Mouse (Mus musculus) testis, adult 2 months (tissue): ENCODE results near the gene Osm. TPM values are rescaled to one million over a fixed set of nuclear protein-coding genes. Genes with fewer than 3 reads are reported as not detected.

ENCODE experiments used
- H3K27ac ChIP-seq: fragments of 200-500 bp; 2 replicates; pipeline ENCODE4 v1.5.1; 2012; ENCODE audit warnings: low read depth, low read length; ENCODE audit not compliant: control insufficient read depth, insufficient read depth
- H3K27me3 ChIP-seq: fragments of 200-500 bp; 2 replicates; pipeline ENCODE4 v1.6.1; 2012; ENCODE audit warnings: mild to moderate bottlenecking, low read length, moderate library complexity; ENCODE audit not compliant: control insufficient read depth, insufficient read depth
- H3K36me3 ChIP-seq: fragments of 200-500 bp; 2 replicates; pipeline ENCODE4 v1.6.1; 2012; ENCODE audit warnings: mild to moderate bottlenecking, low read length; ENCODE audit not compliant: control insufficient read depth, insufficient read depth
- H3K4me1 ChIP-seq: fragments of 200-500 bp; 2 replicates; pipeline ENCODE4 v1.6.1; 2012; ENCODE audit warnings: low read length; ENCODE audit not compliant: control insufficient read depth, insufficient read depth
- H3K4me3 ChIP-seq: fragments of 200-500 bp; 2 replicates; pipeline ENCODE4 v1.5.1; 2012; ENCODE audit warnings: low read depth, mild to moderate bottlenecking, low read length, moderate library complexity, mixed read lengths; ENCODE audit not compliant: control insufficient read depth
- CTCF ChIP-seq: fragments of 200-500 bp; IDR thresholded peaks from 2 replicates; pipeline ENCODE4 v1.5.1; 2012; ENCODE audit warnings: low read depth, mild to moderate bottlenecking, inconsistent platforms, low read length, moderate library complexity; ENCODE audit not compliant: control insufficient read depth, insufficient read depth, insufficient replicate concordance
- POLR2A ChIP-seq: fragments of 200-500 bp; IDR thresholded peaks from 2 replicates; pipeline ENCODE4 v1.6.1; 2012; ENCODE audit warnings: low read depth, mild to moderate bottlenecking, inconsistent platforms, low read length, moderate library complexity; ENCODE audit not compliant: control insufficient read depth
- polyA plus RNA-seq: library from polyadenylated mRNA; depleted of rRNA; stranded (reverse); fragments of >200 nt; gene quantifications from 2 replicates; pipeline ENCODE4 v1.2.3, GENCODE M21; 2012

Osm gene
- polyA plus RNA-seq, 1 experiment: not detected

DNA sequence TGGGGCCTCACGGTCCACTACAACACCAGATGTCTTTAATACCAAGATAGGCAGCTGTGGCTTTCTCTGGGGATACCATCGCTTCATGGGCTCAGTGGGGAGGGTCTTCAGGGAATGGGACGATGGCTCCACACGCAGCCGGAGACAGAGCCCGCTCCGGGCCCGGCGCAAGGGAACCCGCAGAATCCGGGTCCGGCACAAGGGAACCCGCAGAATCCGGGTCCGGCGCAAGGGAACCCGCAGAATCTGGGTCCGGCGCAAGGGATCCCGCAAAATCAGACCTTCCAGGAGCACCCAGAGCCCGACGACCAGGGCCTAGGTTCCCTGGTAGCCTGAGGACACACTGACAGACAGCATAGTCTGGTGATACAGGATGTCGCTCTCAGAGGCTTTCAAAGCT is 3.5 kb downstream of the Osm start:
- Histone ChIP-seq H3K27me3 (no peaks in the 10 kb centered on the region), H3K36me3 (no peaks in the 10 kb centered on the region), H3K4me3 (no peak overlapping the region), H3K4me1 (peaks cover 6% of the 10 kb centered on the region), H3K27ac (no peak overlapping the region)
- TF ChIP-seq POLR2A: no peak
- no peak for TF ChIP-seq CTCF

- no peaks in the 10 kb centered on the region for H3K36me3 ChIP-seq
- no peak overlapping the region for H3K4me3 ChIP-seq
- TF ChIP-seq POLR2A: no peak
- TF ChIP-seq CTCF: no peak
- H3K27ac ChIP-seq: no peak overlapping the region
- H3K4me1 ChIP-seq: peaks cover 6% of the 10 kb centered on the region
- no peaks in the 10 kb centered on the region for H3K27me3 ChIP-seq
Observed at GRCm38 (mm10) chr11:4240151-4240550, 3.9 kb downstream of the Osm start.

DNA sequence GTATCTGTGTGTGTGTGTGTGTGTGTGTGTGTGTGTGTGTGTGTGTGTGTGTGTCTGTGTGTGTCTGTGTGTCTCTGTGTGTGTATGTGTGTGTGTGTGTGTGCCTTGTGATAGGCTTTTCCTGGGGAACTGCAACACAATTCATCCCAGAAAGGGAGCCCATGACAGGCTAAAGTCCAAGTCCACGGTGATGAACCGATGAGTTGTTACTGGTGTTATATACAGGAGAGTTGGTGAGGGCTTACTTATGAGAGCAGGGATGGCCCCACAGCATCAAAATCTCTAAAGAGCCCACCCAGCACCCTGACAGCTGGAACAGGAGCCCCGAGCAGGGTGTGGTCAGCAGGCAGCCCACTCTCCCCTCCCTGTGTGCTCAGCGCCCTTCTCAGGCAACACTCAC is 5.0 kb downstream of the Osm start:
- no peak for TF ChIP-seq CTCF
- no peak for TF ChIP-seq POLR2A

DNA sequence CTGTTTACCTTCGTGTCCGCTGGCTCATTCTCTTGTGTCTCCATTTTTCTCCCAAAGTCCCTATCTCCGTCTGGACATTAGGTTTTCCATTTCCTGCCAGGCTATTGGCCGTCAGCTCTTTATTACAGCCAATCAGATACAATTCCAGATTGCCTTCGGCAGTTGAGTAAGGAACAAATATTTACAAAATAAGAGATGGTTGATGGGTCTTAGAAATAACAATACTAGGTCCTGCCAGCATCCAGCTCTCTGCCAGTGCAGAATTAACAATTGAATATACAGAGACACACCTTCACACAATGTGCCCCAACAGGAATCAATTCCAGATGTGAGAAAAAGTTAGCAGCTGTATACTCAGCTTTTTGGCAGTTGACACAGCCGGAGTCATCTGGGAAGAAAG is 9.9 kb downstream of the Osm start:
- Histone ChIP-seq H3K36me3 (no peaks in the 10 kb centered on the region), H3K4me1 (no peaks in the 10 kb centered on the region; the same call in 1 of the 2 replicates), H3K27me3 (no peaks in the 10 kb centered on the region), H3K27ac (no peak overlapping the region), H3K4me3 (no peak overlapping the region)
- no peak for TF ChIP-seq POLR2A
- TF ChIP-seq CTCF: no peak

More for the DNA sequence above, 5.0 kb downstream of the Osm start:
- Histone ChIP-seq H3K27me3 (no peaks in the 10 kb centered on the region), H3K4me1 (peaks cover 5% of the 10 kb centered on the region), H3K27ac (no peak overlapping the region), H3K4me3 (no peak overlapping the region), H3K36me3 (no peaks in the 10 kb centered on the region)

GRCm38 (mm10) chr11:4246623-4247022 is 10.4 kb downstream of the Osm start:
- Histone ChIP-seq H3K27ac (no peak overlapping the region), H3K36me3 (no peaks in the 10 kb centered on the region), H3K4me3 (no peak overlapping the region), H3K4me1 (peaks cover 3% of the 10 kb centered on the region; the same call in 1 of the 2 replicates), H3K27me3 (no peaks in the 10 kb centered on the region)
- TF ChIP-seq CTCF (no peak), POLR2A (no peak)

- Histone ChIP-seq H3K27ac (no peak overlapping the region), H3K4me1 (peaks cover 3% of the 10 kb centered on the region; the same call in 1 of the 2 replicates)
Observed at GRCm38 (mm10) chr11:4247201-4247959, 11.2 kb downstream of the Osm start.

GRCm38 (mm10) chr11:4249151-4249550 is 12.9 kb downstream of the Osm start:
- H3K4me3 ChIP-seq: no peak overlapping the region
- TF ChIP-seq POLR2A (no peak), CTCF (no peak)
- H3K36me3 ChIP-seq: no peaks in the 10 kb centered on the region
- no peak overlapping the region for H3K27ac ChIP-seq
- H3K27me3 ChIP-seq: no peaks in the 10 kb centered on the region
- H3K4me1 ChIP-seq: peaks cover 3% of the 10 kb centered on the region; the same call in 1 of the 2 replicates

More at GRCm38 (mm10) chr11:4247201-4247959, 11.2 kb downstream of the Osm start:
- Histone ChIP-seq H3K27me3 (no peaks in the 10 kb centered on the region), H3K36me3 (no peaks in the 10 kb centered on the region), H3K4me3 (no peak overlapping the region)
- TF ChIP-seq CTCF (no peak), POLR2A (no peak)
